Comparison of ENCODE assay signal across 9 mouse cellular contexts in the genomic region with DNA sequence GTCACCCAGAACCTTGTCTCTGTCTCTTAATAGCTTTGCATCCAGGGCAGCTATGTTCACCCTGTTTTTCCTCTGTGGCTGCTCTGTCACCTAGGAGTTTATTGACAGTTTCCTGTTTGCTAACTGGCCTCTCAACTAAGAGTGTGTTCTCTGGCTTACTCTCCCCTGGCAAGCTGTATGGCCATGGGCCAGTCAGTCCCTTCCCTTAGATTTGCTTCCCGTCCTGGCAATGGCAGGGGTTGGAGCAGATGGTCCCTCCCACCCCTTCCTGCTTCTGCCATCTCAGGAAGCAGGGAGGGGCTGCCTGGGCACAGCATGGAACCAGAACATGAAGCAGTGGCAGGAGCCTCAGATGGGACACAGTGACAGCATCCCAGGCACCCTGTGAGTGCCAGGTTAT. TPM values are rescaled to one million over a fixed set of nuclear protein-coding genes. Genes with fewer than 3 reads are reported as not detected.
DNase-seq lines count a peak whose midpoint lies in the region; ATAC-seq and TF ChIP-seq lines count a peak whose summit lies in the region.
"Had no signal": no experiment of that assay in that cellular context is flagged by ENCODE, and none has a peak within 500 bp of the region (broad histone marks: within the 10 kb centered on the region; RNA-seq: fewer than 3 reads in every experiment).

No protein-coding gene starts in this region.

- intact Hi-C loops in gastrocnemius, postnatal 14 days (cut with DNase I; ENCODE audit: low total_unique reads): no loop called here
- intact Hi-C loops in heart, postnatal 25 days (cut with DNase I): no loop called here

- peak; percentile 43 for DNase-seq in gastrocnemius, postnatal 14 days
- no peak for DNase-seq in gastrocnemius, postnatal 10 days
- DNase-seq in cerebellum, adult 2 months: peak; percentile 94 to 98
- peak; percentile 62 for DNase-seq in heart, postnatal 25 days (ENCODE audit: low spot score)
- DNase-seq in layer of hippocampus, postnatal 10 days (ENCODE audit: low spot score in 2 of 2): peak; percentile 72 to 77
- DNase-seq in right cerebral cortex, adult 2 months (ENCODE audit: low spot score in 2 of 2): peak; percentile 47 to 67
- DNase-seq in embryo, embryonic 10 days (ENCODE audit: low spot score): no peak

- WGBS in cerebellum, adult 2 months: 0% methylated on average over 1 of the region's 1 CpGs

- H3K4me3 ChIP-seq in cerebellum, adult 2 months (replicated peaks; ENCODE audit: insufficient read depth, low read depth, low read length): no peak overlapping the region

- TF ChIP-seq CTCF in cerebellum, adult 2 months (IDR thresholded peaks at IDR 0.05; ENCODE audit: borderline replicate concordance, insufficient read depth, low read depth, low read length): no peak

- H3K4me1 ChIP-seq in cerebellum, adult 2 months (ENCODE audit: control insufficient read depth, insufficient read depth, low read length): peaks cover 86% of the 10 kb centered on the region

- ATAC-seq in erythroblast, adult 5-6 weeks (replicated peaks; ENCODE audit: low FRiP score, poor library complexity, severe bottlenecking): no peak

- no peaks in the 10 kb centered on the region for H3K27me3 ChIP-seq in cerebellum, adult 2 months (ENCODE audit: control insufficient read depth, insufficient read depth, low read length)
- H3K27me3 ChIP-seq: CH12.LX had no signal

- no peak; the same call in 1 of the 2 replicates for TF ChIP-seq POLR2A in cerebellum, adult 2 months (IDR thresholded peaks at IDR 0.05; ENCODE audit: borderline replicate concordance, insufficient read depth, low read length)

- H3K27ac ChIP-seq in cerebellum, adult 2 months (ENCODE audit: insufficient read depth, low read length): peak overlapping the region; percentile 98

RNA-seq across cellular contexts. Expression of a gene that starts 7.8 kb away (rescaled TPM):
- total RNA-seq in gastrocnemius, postnatal 14 days (2021): 1 to 10 TPM; 1.1 to 1.4 TPM
- total RNA-seq in gastrocnemius, postnatal 10 days (2021): 1 to 10 TPM; 1.7 to 2.3 TPM
- polyA plus RNA-seq in cerebellum, adult 2 months (2012; rRNA removed): 107 and 129 TPM in 2 replicates
- 1 to 10 TPM; 1.2 to 1.7 TPM for total RNA-seq in heart, postnatal 25 days (2021)
- 10 to 100 TPM; 26.2 TPM for total RNA-seq in layer of hippocampus, postnatal 10 days (2021)
- total RNA-seq in erythroblast, adult 5-6 weeks (2015; ENCODE audit: low replicate concordance): not detected in 2 replicates
- total RNA-seq in erythroblast, adult 5-6 weeks (2017; ENCODE audit: low replicate concordance): not detected in 2 replicates

Comparison
In these comparisons a context has a peak if more than half of its experiments do, and no peak if none do; other contexts are left out.
1. DNase-seq: peak in gastrocnemius, postnatal 14 days (single experiment), cerebellum, adult 2 months (2 of 2), heart, postnatal 25 days (single experiment), layer of hippocampus, postnatal 10 days (2 of 2) and right cerebral cortex, adult 2 months (2 of 2); none in gastrocnemius, postnatal 10 days (single experiment) and embryo, embryonic 10 days (single experiment).
2. RNA of a gene that starts 7.8 kb away (total RNA-seq): 26.2 TPM in layer of hippocampus, postnatal 10 days; 1.7 to 2.3 TPM in gastrocnemius, postnatal 10 days, 1.2 to 1.7 TPM in heart, postnatal 25 days, 1.1 to 1.4 TPM in gastrocnemius, postnatal 14 days and not detected in erythroblast, adult 5-6 weeks; every median in the first group is over 4 times any median in the second.